Mouse (Mus musculus): ENCODE data around the gene Clrn3.

- no peak for TF ChIP-seq CTCF (IDR thresholded peaks at IDR 0.05; ENCODE audit: extremely low read depth, insufficient read length, insufficient replicate concordance, low read depth, low read length)
- no peak for TF ChIP-seq POLR2A (IDR thresholded peaks at IDR 0.05; ENCODE audit: low read depth, low read length)
Observed at GRCm38 (mm10) chr7:135510431-135510830, 18.0 kb downstream of the Clrn3 start.

Measured in small intestine, adult 2 months (tissue).